Mouse (Mus musculus) left cerebral cortex, adult 8-10 months (tissue): ENCODE data around the gene Prkcz. TPM values are rescaled to one million over a fixed set of nuclear protein-coding genes. Genes with fewer than 3 reads are reported as not detected.
"Not testable (repeated sequence)": the region's sequence is repeated elsewhere in the genome, so short reads cannot be mapped to it uniquely, and the experiment has no call there.

Source experiments
- DNase-seq, 2 experiments: peaks; one replicate each; pipeline ENCODE4 v3.0.0; 2022; ENCODE audit warnings: low spot score in 2 of 2
- total RNA-seq, 4 experiments: library from RNA; stranded (reverse); gene quantifications; 2 replicates each; pipeline ENCODE4 v1.2.4; 2022

Gene Prkcz
- total RNA-seq, 4 experiments from 2014 or later = 199 to 230 (median 214) TPM

GRCm38 (mm10) chr4:155359560-155360464 is 1.3 kb downstream of the Prkcz start:
- no peak for DNase-seq

GRCm38 (mm10) chr4:155357601-155358000 is 3.6 kb downstream of the Prkcz start:
- no peak for DNase-seq

GRCm38 (mm10) chr4:155356354-155356753 is 4.8 kb downstream of the Prkcz start:
- no peak for DNase-seq

GRCm38 (mm10) chr4:155354546-155354945 is 6.6 kb downstream of the Prkcz start:
- no peak for DNase-seq

- no peak for DNase-seq
These were observed 7.1 kb downstream of the Prkcz start for GRCm38 (mm10) chr4:155354035-155354434.

GRCm38 (mm10) chr4:155352581-155352980 is 8.6 kb downstream of the Prkcz start:
- no peak for DNase-seq

GRCm38 (mm10) chr4:155346350-155346749 is 14.8 kb downstream of the Prkcz start:
- no peak for DNase-seq

GRCm38 (mm10) chr4:155345608-155345953 is 15.6 kb downstream of the Prkcz start:
- DNase-seq = peak; percentile 71 to 84

- DNase-seq = peak in 1 of 2 experiments; percentile 52
These were observed 16.2 kb downstream of the Prkcz start for GRCm38 (mm10) chr4:155344716-155345607.

GRCm38 (mm10) chr4:155344299-155344600 is 16.9 kb downstream of the Prkcz start:
- DNase-seq = peak in 1 of 2 experiments; percentile 33

GRCm38 (mm10) chr4:155343415-155344298 is 17.5 kb downstream of the Prkcz start:
- peak; percentile 36 to 40 for DNase-seq

- DNase-seq = no peak
These were observed 24.7 kb downstream of the Prkcz start for GRCm38 (mm10) chr4:155336284-155337050.

- peak in 1 of 2 experiments; percentile 59 for DNase-seq
These were observed 28.9 kb downstream of the Prkcz start for GRCm38 (mm10) chr4:155332253-155332652.

GRCm38 (mm10) chr4:155328385-155328784 is 32.8 kb downstream of the Prkcz start:
- DNase-seq = not testable (repeated sequence)

GRCm38 (mm10) chr4:155325773-155326172 is 35.4 kb downstream of the Prkcz start:
- no peak for DNase-seq

- DNase-seq = no peak
These were observed 36.6 kb downstream of the Prkcz start for GRCm38 (mm10) chr4:155324511-155324910.

- no peak for DNase-seq
These were observed 37.9 kb downstream of the Prkcz start for GRCm38 (mm10) chr4:155323081-155323795.

GRCm38 (mm10) chr4:155320281-155321244 is 40.6 kb downstream of the Prkcz start:
- no peak for DNase-seq

- DNase-seq = no peak
These were observed 42.9 kb downstream of the Prkcz start for GRCm38 (mm10) chr4:155318266-155318665.
